Mouse (Mus musculus) liver, embryonic 16.5 days (tissue): ENCODE results near the gene Akr1c19. TPM values are rescaled to one million over a fixed set of nuclear protein-coding genes. Genes with fewer than 3 reads are reported as not detected.
"Not testable (repeated sequence)": the region's sequence is repeated elsewhere in the genome, so short reads cannot be mapped to it uniquely, and the experiment has no call there.

ENCODE experiments used
- ATAC-seq: fragments of 200-750 bp; cut with Nextera tagmentation; 2 replicates; pipeline ENCODE4 v1.8.0; 2017; ENCODE audit warnings: low read depth, mild to moderate bottlenecking, moderate number of reproducible peaks, moderate library complexity
- H3K27ac ChIP-seq: fragments of 300-500 bp; sonication (generic); 2 replicates; pipeline ENCODE4 v1.5.1; 2014; ENCODE audit warnings: mild to moderate bottlenecking, low read length
- H3K27me3 ChIP-seq: fragments of 300-500 bp; sonication (generic); 2 replicates; pipeline ENCODE4 v1.6.1; 2014; ENCODE audit warnings: low read depth, low read length, mixed read lengths; ENCODE audit not compliant: control insufficient read depth, insufficient read depth
- H3K36me3 ChIP-seq: fragments of 300-500 bp; sonication (generic); 2 replicates; pipeline ENCODE4 v1.6.1; 2014; ENCODE audit warnings: mild to moderate bottlenecking; ENCODE audit not compliant: control insufficient read depth, insufficient read depth
- H3K4me1 ChIP-seq: fragments of 300-500 bp; sonication (generic); 2 replicates; pipeline ENCODE4 v1.6.1; 2014; ENCODE audit warnings: low read depth, low read length, mixed read lengths; ENCODE audit not compliant: control insufficient read depth
- H3K4me2 ChIP-seq: fragments of 300-500 bp; sonication (generic); 2 replicates; pipeline ENCODE4 v1.6.1; 2014; ENCODE audit warnings: low read depth, low read length, mixed read lengths
- H3K4me3 ChIP-seq: fragments of 300-500 bp; sonication (generic); 2 replicates; pipeline ENCODE4 v1.5.1; 2014; ENCODE audit warnings: low read depth, mild to moderate bottlenecking, low read length
- H3K9ac ChIP-seq: fragments of 300-500 bp; sonication (generic); 2 replicates; pipeline ENCODE4 v1.6.1; 2014; ENCODE audit warnings: low read depth, low read length
- H3K9me3 ChIP-seq: fragments of 300-500 bp; sonication (generic); replicated peaks from 2 replicates; pipeline ENCODE4 v1.6.1; 2016; ENCODE audit warnings: low read length; ENCODE audit not compliant: control insufficient read depth
- WGBS: fragments of 180-500 bp; shearing (Covaris S2); extraction: QIAGEN DNeasy Blood & Tissue Kit; methylation state at CpG from one replicate; pipeline ENCODE4 v1.1.7; 2014; ENCODE audit not compliant: insufficient replicate concordance; 5-methylcytosine and 5-hydroxymethylcytosine counted together
- polyA plus RNA-seq: library from polyadenylated mRNA; unstranded; fragments of >200 nt; fragmentation: Nextera tagmentation; extraction: Ambion mirVana; gene quantifications from 2 replicates; pipeline ENCODE4 v1.2.1, GENCODE M21; 2015

The Akr1c19 gene
- polyA plus RNA-seq = 51.5 and 55.0 TPM in 2 replicates

DNA sequence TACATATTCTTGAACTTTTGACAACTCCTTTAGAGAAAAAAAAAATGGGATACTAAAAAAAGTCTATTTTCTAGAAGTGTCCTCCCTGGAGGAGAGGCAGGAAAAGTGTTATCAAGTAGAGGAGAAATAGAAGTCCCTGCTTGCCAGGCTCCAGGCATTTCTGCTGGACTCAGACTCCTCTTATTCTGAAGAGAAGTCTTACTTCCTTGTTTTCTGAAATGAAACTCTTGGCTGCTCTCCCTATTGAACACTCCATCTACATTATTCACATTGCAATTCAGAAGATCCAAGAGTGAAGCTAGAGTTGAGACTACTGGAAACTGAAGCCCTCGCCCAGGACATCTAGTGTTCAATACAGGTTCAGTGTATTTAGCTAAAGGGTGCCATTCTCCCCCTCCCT is at the start of gene Akr1c19:
Gene Akr1c19, plus strand, starts transcription at position 260 of the 400 bp plus-strand sequence.
- Histone ChIP-seq H3K27ac (no peak within 1 kb of the TSS), H3K4me3 (no peak within 1 kb of the TSS), H3K4me1 (no peaks in the 10 kb centered on the region; the same call in 1 of the 2 replicates), H3K9ac (no peak within 1 kb of the TSS), H3K9me3 (no peaks in the 10 kb centered on the region), H3K36me3 (no peaks in the 10 kb centered on the region), H3K27me3 (no peaks in the 10 kb centered on the region), H3K4me2 (no peak within 1 kb of the TSS)
- no peak for ATAC-seq
- WGBS = 48% methylated on average over 1 of the region's 1 CpGs

DNA sequence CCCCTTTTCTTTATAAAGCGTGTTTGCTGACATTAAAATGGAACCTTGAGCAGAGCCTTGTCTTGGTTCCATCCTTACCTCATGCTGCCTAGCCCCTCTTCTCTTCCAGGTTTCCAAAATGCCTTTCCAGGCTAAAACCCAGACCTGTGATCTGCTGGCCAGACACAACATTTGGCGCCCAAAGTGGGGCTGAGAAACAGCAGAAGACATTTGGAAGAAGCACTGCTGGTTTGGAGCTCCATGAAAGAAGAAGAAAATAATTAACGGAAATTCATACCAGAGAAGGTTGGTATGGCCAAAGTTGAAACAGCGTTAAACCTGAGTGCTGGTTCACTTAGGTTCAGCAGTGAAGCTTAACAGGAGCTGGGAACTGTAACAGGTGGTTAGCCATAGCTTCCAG is 47.2 kb upstream of the Akr1c19 start:
- not testable (repeated sequence) for H3K4me1 ChIP-seq, H3K27me3 ChIP-seq, H3K4me3 ChIP-seq, H3K9me3 ChIP-seq, H3K9ac ChIP-seq, H3K36me3 ChIP-seq, H3K27ac ChIP-seq, ATAC-seq, H3K4me2 ChIP-seq
- WGBS = 64% methylated on average over 4 of the region's 4 CpGs

- Histone ChIP-seq H3K4me1 (no peaks in the 10 kb centered on the region), H3K9ac (no peak overlapping the region), H3K27ac (no peak overlapping the region), H3K9me3 (no peaks in the 10 kb centered on the region), H3K27me3 (no peaks in the 10 kb centered on the region), H3K36me3 (no peaks in the 10 kb centered on the region), H3K4me2 (no peak overlapping the region), H3K4me3 (no peak overlapping the region)
- WGBS = 72% methylated on average over 9 of the region's 9 CpGs
- ATAC-seq = no peak
Measured at GRCm38 (mm10) chr13:4183116-4183515, 45.4 kb upstream of the Akr1c19 start.

DNA sequence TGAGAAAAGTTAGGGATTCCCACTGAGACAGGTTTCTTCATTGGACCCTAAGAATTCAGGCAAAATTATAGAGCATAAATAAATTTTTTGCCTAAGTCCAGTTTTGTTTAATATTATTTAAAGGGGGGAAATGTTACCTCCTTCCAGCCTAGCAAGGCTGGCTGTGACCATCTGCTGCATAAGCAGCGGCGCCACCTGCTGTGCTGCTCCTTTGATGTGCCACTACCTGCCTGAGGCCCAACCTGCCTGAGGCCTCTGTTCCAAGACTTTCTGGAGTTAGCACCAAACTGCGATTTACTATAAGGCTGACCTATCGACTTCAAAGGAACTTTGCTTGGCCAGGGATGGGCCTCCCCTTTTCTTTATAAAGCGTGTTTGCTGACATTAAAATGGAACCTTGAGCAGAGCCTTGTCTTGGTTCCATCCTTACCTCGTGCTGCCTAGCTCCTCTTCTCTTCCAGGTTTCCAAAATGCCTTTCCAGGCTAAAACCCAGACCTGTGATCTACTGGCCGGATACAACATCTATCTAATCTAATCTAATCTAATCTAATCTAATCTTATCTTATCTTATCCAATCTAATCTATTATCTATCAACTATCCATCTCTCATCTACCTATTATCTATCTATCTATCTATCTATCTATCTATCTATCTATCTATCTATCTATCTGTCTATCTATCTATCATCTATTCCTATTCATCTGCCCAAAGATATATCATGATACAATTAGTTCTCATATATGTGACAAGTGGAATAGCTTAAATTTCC is 41.7 kb upstream of the Akr1c19 start:
- ATAC-seq, H3K4me2 ChIP-seq, H3K9ac ChIP-seq, H3K4me3 ChIP-seq, H3K27me3 ChIP-seq, H3K27ac ChIP-seq, H3K9me3 ChIP-seq, H3K4me1 ChIP-seq, H3K36me3 ChIP-seq: not testable (repeated sequence)
- 63% methylated on average over 7 of the region's 7 CpGs for WGBS

DNA sequence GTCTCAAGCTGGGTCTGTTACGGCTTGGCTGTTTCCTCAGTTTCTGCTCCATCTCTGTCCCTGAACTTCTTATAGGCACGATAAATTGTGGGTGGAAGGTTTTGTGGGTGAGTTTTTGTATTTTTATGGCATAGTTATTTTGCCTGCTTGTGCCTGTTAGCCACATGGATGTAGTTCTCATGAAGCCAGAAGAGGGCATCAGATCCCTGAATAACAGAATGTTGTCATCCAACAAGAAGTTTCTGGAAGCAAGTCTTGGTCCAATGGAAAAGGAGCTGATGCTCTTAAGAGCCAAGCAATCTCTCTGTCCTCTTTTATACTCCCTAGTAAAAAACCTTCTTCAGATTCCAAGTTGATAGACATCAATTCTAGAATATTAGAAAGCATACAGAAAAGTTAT is 40.3 kb upstream of the Akr1c19 start:
- Histone ChIP-seq H3K36me3 (no peaks in the 10 kb centered on the region), H3K27ac (no peak overlapping the region), H3K4me1 (no peaks in the 10 kb centered on the region), H3K27me3 (no peaks in the 10 kb centered on the region), H3K4me3 (no peak overlapping the region), H3K9ac (no peak overlapping the region), H3K9me3 (no peaks in the 10 kb centered on the region), H3K4me2 (no peak overlapping the region)
- ATAC-seq = no peak
- WGBS = 59% methylated on average over 2 of the region's 2 CpGs

DNA sequence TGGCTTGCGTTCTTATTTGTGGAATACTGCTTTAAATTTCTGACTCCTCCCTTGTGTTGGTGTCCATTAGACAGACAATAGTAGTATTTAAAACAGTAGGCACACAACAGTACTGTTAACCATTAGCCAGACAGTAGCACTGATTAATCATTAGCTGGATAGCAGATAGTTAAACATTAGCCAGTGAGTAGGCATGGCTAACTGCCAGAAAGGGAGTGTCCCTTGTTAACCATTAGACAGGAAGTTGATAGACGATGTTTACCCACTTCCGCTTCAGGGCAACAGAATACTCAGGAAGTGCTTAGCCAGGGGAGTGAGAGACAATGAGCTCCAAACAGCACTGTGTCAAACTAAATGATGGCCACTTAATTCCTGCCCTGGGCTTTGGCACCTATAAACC is 37.6 kb upstream of the Akr1c19 start, which contains the start of gene Akr1c13:
Gene Akr1c13, plus strand, starts transcription at position 247 of the 400 bp plus-strand sequence.
- Histone ChIP-seq H3K4me1 (no peaks in the 10 kb centered on the region), H3K9ac (no peak within 1 kb of the TSS), H3K4me2 (peak within 1 kb of the TSS; percentile 44), H3K27me3 (no peaks in the 10 kb centered on the region), H3K4me3 (peak within 1 kb of the TSS; percentile 42), H3K36me3 (no peaks in the 10 kb centered on the region), H3K27ac (peak within 1 kb of the TSS; percentile 15; the same call in 1 of the 2 replicates), H3K9me3 (no peaks in the 10 kb centered on the region)
- WGBS = 24% methylated on average over 3 of the region's 3 CpGs
- ATAC-seq = peak; percentile 86

DNA sequence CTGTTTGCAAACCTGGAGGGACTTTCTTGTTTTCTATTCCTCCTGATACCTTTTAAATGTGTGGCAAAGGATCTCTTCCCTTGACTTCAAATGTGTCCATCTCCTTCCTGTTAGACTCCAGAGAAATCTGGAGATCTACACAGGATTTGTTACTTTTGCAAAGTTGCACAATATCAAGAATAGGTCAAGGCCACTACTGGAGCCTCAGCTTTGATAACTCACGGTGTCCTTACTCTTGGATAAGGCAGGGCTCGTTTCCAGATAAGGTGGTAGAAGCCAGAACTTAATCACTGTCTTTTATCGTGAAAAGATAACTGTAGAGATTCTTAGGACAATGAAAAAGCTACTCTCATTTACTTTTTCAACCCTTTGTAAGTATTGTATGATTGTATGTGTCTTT is 36.0 kb upstream of the Akr1c19 start:
- Histone ChIP-seq H3K27me3 (no peaks in the 10 kb centered on the region), H3K27ac (no peak overlapping the region), H3K9ac (no peak overlapping the region), H3K4me1 (no peaks in the 10 kb centered on the region), H3K4me3 (no peak overlapping the region), H3K9me3 (no peaks in the 10 kb centered on the region), H3K4me2 (peak overlapping the region; percentile 13), H3K36me3 (no peaks in the 10 kb centered on the region)
- ATAC-seq = no peak
- 32% methylated on average over 3 of the region's 3 CpGs for WGBS

GRCm38 (mm10) chr13:4206147-4206903 is 22.2 kb upstream of the Akr1c19 start:
- 10% methylated on average over 1 of the region's 1 CpGs for WGBS
- no peak overlapping the region for H3K9ac ChIP-seq
- H3K4me2 ChIP-seq = no peak overlapping the region
- H3K27ac ChIP-seq = no peak overlapping the region
- no peaks in the 10 kb centered on the region for H3K36me3 ChIP-seq
- no peaks in the 10 kb centered on the region for H3K27me3 ChIP-seq
- no peak overlapping the region for H3K4me3 ChIP-seq
- peak; percentile 79 for ATAC-seq
- no peaks in the 10 kb centered on the region for H3K9me3 ChIP-seq
- H3K4me1 ChIP-seq = no peaks in the 10 kb centered on the region
